Mouse (Mus musculus) forebrain, embryonic 12.5 days (tissue): ENCODE results near the gene Phactr1. TPM values are rescaled to one million over a fixed set of nuclear protein-coding genes. Genes with fewer than 3 reads are reported as not detected.
"Not testable (repeated sequence)": the region's sequence is repeated elsewhere in the genome, so short reads cannot be mapped to it uniquely, and the experiment has no call there.

Source experiments
- ATAC-seq: fragments of 200-750 bp; cut with Nextera tagmentation; 2 replicates; pipeline ENCODE4 v1.8.0; 2017; ENCODE audit warnings: moderate TSS enrichment; ENCODE audit not compliant: low FRiP score
- H3K27ac ChIP-seq: fragments of 300-500 bp; sonication (generic); 2 replicates; pipeline ENCODE4 v1.5.1; 2016; ENCODE audit warnings: mild to moderate bottlenecking
- H3K27me3 ChIP-seq: fragments of 300-500 bp; sonication (generic); 2 replicates; pipeline ENCODE4 v1.6.1; 2016; ENCODE audit warnings: mild to moderate bottlenecking
- H3K36me3 ChIP-seq: fragments of 300-500 bp; sonication (generic); replicated peaks from 2 replicates; pipeline ENCODE4 v1.6.1; 2016; ENCODE audit warnings: mild to moderate bottlenecking
- H3K4me1 ChIP-seq: fragments of 300-500 bp; sonication (generic); 2 replicates; pipeline ENCODE4 v1.6.1; 2016
- H3K4me2 ChIP-seq: fragments of 300-500 bp; sonication (generic); 2 replicates; pipeline ENCODE4 v1.6.1; 2016; ENCODE audit warnings: mild to moderate bottlenecking, moderate library complexity
- H3K4me3 ChIP-seq: fragments of 300-500 bp; sonication (generic); replicated peaks from 2 replicates; pipeline ENCODE4 v1.5.1; 2016; ENCODE audit warnings: mild to moderate bottlenecking
- H3K9ac ChIP-seq: fragments of 300-500 bp; sonication (generic); 2 replicates; pipeline ENCODE4 v1.6.1; 2016; ENCODE audit warnings: mild to moderate bottlenecking
- H3K9me3 ChIP-seq: fragments of 300-500 bp; sonication (generic); 2 replicates; pipeline ENCODE4 v1.6.1; 2016
- WGBS: fragments of 180-500 bp; shearing (Covaris S2); methylation state at CpG from one replicate; pipeline ENCODE4 v1.1.7; 2016; 5-methylcytosine and 5-hydroxymethylcytosine counted together
- polyA plus RNA-seq: library from polyadenylated mRNA; unstranded; fragments of >200 nt; fragmentation: Nextera tagmentation; extraction: Ambion mirVana; gene quantifications from 2 replicates; pipeline ENCODE4 v1.2.1, GENCODE M21; 2016

The Phactr1 gene
- polyA plus RNA-seq, 1 experiment from 2014 or later = 17.4 TPM

DNA sequence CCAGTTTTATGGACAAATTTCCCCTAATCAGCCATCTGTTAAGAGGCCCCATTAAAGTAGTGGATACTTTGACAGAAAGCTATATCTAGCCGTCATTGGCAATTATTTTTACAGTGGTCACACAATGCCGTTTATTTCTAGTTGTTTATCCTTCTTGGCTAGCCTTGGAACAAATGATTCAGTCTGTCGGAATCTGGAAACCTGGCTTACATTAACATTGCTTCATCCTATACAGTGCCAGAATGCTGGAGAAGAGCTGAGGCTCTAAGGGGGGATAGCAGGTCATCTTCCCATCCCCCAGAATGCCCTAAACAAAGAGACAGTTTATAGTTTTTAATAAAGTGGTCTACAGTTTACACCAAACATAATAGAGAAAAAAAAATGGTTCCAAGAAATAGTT is 257.4 kb downstream of the Phactr1 start:
- H3K4me3 ChIP-seq = no peak overlapping the region
- no peaks in the 10 kb centered on the region for H3K36me3 ChIP-seq
- no peaks in the 10 kb centered on the region for H3K27me3 ChIP-seq
- no peak for ATAC-seq
- no peak overlapping the region for H3K27ac ChIP-seq
- no peak overlapping the region for H3K9ac ChIP-seq
- peaks cover 3% of the 10 kb centered on the region; the same call in 1 of the 2 replicates for H3K9me3 ChIP-seq
- peaks cover 6% of the 10 kb centered on the region; the same call in 1 of the 2 replicates for H3K4me1 ChIP-seq
- 89% methylated on average over 3 of the region's 3 CpGs for WGBS
- H3K4me2 ChIP-seq = no peak overlapping the region

DNA sequence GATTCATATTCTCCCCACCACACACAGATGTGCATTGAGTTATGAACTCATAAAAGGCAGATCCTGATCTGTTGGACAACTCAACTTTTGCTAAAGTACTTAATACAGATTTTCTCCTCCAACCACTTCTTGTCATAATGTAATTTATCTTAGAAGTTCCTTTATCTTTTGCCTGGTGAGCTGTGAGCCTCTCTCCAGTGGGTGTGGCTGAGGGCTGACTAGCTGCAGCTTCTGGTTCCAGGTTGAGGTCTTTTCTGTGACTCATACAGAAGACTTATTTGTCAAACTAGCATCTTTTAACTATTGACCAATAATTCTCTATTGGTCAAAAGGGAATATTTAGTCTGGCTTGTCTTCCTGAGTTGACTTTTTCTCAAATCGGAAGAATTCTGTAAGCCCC is 257.9 kb downstream of the Phactr1 start:
- peaks cover 3% of the 10 kb centered on the region; the same call in 1 of the 2 replicates for H3K9me3 ChIP-seq
- no peak overlapping the region for H3K4me2 ChIP-seq
- no peak overlapping the region for H3K4me3 ChIP-seq
- H3K4me1 ChIP-seq = peaks cover 6% of the 10 kb centered on the region; the same call in 1 of the 2 replicates
- no peak overlapping the region for H3K27ac ChIP-seq
- WGBS = 94% methylated on average over 1 of the region's 1 CpGs
- no peak overlapping the region for H3K9ac ChIP-seq
- H3K27me3 ChIP-seq = no peaks in the 10 kb centered on the region
- H3K36me3 ChIP-seq = no peaks in the 10 kb centered on the region
- ATAC-seq = no peak

DNA sequence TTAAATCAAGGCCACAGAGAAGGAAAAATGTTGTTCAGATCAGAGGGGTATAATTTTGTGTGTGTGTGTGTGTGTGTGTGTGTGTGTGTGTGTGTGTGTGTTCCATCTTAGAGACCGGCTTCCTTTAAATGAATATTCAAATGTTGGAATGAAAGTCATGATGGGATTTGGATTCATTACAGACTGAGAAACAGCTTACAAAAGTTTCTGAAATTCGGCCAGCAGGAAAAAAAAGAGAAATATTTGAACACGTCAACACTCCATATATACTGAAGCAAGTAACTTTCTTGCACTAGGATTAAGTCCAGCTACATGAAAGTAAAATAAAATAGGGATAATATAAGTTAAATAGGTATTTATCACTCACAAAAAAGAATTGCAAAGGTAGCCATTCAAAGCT is 259.8 kb downstream of the Phactr1 start:
- H3K27me3 ChIP-seq = no peaks in the 10 kb centered on the region
- H3K4me1 ChIP-seq = no peaks in the 10 kb centered on the region
- no peak overlapping the region for H3K9ac ChIP-seq
- WGBS = 93% methylated on average over 3 of the region's 3 CpGs
- no peak overlapping the region for H3K4me3 ChIP-seq
- H3K27ac ChIP-seq = no peak overlapping the region
- no peak for ATAC-seq
- peaks cover 3% of the 10 kb centered on the region; the same call in 1 of the 2 replicates for H3K9me3 ChIP-seq
- H3K4me2 ChIP-seq = no peak overlapping the region
- no peaks in the 10 kb centered on the region for H3K36me3 ChIP-seq

DNA sequence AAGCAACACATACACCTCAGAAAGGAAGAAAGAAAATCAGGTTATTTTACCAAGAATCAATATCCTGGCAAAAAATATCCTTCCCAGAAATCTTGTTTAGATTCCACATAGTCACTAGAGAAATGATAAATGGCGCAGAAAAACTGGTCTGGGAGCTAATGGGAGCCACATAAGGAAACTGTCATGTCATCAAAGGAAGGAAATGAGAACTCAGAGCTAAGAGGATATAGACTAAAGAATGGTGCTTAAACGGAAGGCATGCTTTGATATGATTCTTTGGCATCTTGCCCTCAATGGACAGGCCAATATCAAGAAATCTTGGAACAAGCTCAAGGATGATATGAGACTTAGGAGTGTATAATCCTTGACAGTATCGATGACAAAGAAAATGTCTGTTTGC is 263.7 kb downstream of the Phactr1 start:
- H3K27ac ChIP-seq = no peak overlapping the region
- H3K9me3 ChIP-seq = peaks cover 3% of the 10 kb centered on the region; the same call in 1 of the 2 replicates
- 85% methylated on average over 3 of the region's 3 CpGs for WGBS
- no peaks in the 10 kb centered on the region for H3K27me3 ChIP-seq
- no peak overlapping the region for H3K9ac ChIP-seq
- H3K4me3 ChIP-seq = no peak overlapping the region
- H3K4me1 ChIP-seq = no peaks in the 10 kb centered on the region
- ATAC-seq = no peak
- no peaks in the 10 kb centered on the region for H3K36me3 ChIP-seq
- H3K4me2 ChIP-seq = no peak overlapping the region

DNA sequence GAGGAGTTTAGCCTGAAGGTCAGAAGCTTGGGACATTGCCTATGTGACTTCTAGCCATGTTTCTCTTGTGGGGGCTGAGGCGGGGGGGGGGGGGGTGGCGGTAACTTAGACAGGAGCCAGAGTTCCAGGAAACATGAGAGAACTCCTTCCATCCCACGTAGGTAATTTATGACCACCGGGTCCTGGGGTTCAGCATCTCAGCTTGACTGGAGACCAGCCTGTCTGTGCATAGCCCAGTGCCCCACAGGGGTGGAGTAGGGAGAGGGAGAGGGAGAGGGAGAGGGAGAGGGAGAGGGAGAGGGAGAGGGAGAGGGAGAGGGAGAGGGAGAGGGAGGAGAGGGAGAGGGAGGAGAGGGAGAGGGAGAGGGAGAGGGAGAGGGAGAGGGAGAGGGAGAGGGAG is 264.8 kb downstream of the Phactr1 start:
- 66% methylated on average over 3 of the region's 4 CpGs for WGBS
- H3K27me3 ChIP-seq, H3K4me2 ChIP-seq, H3K4me1 ChIP-seq, H3K4me3 ChIP-seq, H3K9ac ChIP-seq, H3K27ac ChIP-seq, ATAC-seq, H3K36me3 ChIP-seq, H3K9me3 ChIP-seq: not testable (repeated sequence)

DNA sequence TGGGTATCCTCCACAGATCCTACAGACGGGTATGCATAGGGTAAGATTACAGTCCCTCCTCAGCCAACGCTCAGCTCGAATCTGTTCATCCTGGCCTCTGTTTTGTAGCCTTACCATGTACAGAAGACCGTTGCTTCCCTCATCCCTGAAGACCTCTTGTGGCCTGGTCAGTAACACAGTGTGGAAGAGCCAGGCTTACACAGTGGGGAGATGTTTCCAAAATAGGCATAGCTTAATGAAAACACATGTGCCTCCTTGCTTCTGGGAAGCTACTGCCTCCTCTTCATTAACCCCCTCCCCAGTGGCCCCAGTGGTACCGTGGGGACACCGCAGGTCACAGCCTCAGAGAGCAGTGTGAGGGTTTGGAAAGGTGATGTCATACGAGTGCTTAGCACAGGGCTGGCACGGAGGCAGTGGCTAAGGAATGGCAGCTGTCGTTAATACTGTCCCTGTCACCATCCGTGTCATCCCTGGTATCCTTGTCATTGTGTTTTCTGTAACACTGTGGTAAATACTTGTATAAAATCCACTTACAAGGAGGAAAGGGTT is 268.4 kb downstream of the Phactr1 start:
- Histone ChIP-seq H3K27ac (no peak overlapping the region), H3K4me2 (no peak overlapping the region), H3K9ac (no peak overlapping the region), H3K36me3 (no peaks in the 10 kb centered on the region), H3K27me3 (no peaks in the 10 kb centered on the region), H3K4me3 (no peak overlapping the region), H3K4me1 (no peaks in the 10 kb centered on the region), H3K9me3 (no peaks in the 10 kb centered on the region)
- no peak for ATAC-seq
- WGBS = 81% methylated on average over 10 of the region's 10 CpGs

DNA sequence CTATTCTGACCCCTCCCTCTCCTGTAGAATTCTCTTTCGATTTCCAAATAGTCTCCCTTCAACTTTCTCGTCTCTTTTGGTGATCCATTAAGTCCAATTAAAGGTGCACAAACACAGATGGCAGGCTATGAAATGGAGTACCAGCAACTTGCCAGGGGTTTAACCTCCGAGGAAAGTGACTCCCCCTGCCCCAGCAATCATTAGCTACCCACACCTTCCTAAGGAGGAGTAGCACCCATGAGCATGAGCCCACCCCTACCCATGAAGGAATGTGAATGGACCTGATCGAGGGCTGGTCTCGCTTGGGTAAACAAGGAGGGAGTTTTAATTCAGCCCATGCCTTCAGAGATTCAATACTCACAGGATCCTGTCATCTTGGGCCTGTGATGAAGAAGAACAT is 268.9 kb downstream of the Phactr1 start:
- no peaks in the 10 kb centered on the region for H3K36me3 ChIP-seq
- WGBS = 72% methylated on average over 5 of the region's 5 CpGs
- no peak overlapping the region for H3K4me3 ChIP-seq
- ATAC-seq = no peak
- no peaks in the 10 kb centered on the region for H3K4me1 ChIP-seq
- no peaks in the 10 kb centered on the region for H3K9me3 ChIP-seq
- H3K4me2 ChIP-seq = no peak overlapping the region
- H3K9ac ChIP-seq = no peak overlapping the region
- H3K27me3 ChIP-seq = no peaks in the 10 kb centered on the region
- H3K27ac ChIP-seq = no peak overlapping the region

DNA sequence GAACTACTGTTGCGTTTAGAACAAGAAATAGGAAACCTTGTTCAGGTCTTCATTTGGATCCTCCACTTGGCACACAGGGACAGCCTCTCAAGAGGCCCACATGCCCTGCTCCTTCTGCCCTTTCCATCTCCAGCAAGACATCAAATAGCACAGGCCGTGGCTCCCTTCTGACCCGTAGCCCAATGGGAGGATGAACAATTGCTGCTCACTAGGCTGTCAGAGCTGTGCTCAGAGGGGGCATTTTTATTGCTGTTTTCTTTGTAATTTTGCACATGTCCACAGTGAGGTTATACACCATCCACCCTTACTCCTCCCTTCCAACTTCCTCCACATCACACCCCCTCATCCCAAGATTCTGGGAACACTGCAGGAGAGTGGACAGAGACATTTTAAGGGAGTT is 269.6 kb downstream of the Phactr1 start:
- no peak for ATAC-seq
- 94% methylated on average over 3 of the region's 3 CpGs for WGBS

DNA sequence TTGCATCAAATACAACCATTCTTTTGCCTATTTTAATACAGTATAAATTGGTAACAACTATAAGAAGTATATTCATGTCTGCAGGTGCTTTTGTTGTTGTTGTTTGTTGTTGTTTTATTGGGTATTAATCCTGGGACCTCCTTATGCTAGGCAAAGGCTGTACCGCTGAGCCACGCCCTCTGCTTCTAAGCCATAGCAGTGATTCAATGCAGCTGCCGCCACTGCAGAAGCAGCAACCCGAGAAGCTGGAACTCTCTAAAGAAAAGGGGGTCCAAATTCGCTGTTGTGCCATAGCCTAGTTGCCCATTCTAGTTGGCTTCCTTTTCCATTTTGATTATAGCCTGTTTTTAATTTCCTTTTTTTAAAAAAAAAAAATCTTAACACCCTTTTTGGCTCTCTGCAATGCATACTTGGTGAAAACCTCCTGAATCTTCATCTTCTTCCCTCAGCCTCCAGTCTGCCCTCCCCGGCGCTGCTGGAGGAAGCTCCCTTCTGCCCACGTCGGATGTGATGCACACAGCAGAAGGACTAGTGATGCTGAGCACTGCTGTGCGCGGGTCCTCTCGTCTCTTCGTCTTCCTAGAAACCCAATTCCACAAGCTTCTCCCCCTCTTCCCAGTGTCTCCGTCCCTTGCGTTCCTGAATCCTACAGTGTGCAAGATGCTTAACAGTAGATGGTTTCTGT is 271.8 kb downstream of the Phactr1 start:
- H3K4me2 ChIP-seq = no peak overlapping the region
- no peak for ATAC-seq
- WGBS = 74% methylated on average over 15 of the region's 15 CpGs

More for the DNA sequence above, 269.6 kb downstream of the Phactr1 start:
- H3K27ac ChIP-seq = no peak overlapping the region
- no peaks in the 10 kb centered on the region for H3K9me3 ChIP-seq
- H3K4me3 ChIP-seq = no peak overlapping the region
- H3K4me2 ChIP-seq = no peak overlapping the region
- no peaks in the 10 kb centered on the region for H3K36me3 ChIP-seq
- no peaks in the 10 kb centered on the region for H3K27me3 ChIP-seq
- no peaks in the 10 kb centered on the region for H3K4me1 ChIP-seq
- H3K9ac ChIP-seq = no peak overlapping the region

DNA sequence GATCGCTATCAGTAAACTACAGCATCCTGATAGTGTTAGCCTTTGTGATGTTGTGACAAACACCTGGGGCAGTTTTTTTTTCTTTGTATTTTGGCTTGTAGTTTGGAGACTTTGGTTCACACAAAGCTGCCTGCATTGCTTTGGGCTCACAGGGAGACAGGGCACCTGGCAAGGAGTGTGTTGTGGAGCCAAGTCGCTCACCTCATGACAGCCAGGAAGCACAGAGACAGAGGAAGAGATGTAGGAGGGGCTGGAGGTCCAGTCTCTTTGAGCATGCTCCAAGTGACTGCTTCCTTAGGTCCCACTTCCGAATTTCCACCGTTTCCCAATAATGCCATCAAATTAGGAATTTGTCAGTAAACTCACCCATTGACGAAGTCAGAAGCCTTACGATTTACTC is 272.6 kb downstream of the Phactr1 start:
- Histone ChIP-seq H3K27ac (no peak overlapping the region), H3K4me2 (no peak overlapping the region), H3K36me3 (no peaks in the 10 kb centered on the region), H3K27me3 (no peaks in the 10 kb centered on the region), H3K9me3 (no peaks in the 10 kb centered on the region), H3K4me3 (no peak overlapping the region), H3K9ac (no peak overlapping the region), H3K4me1 (no peaks in the 10 kb centered on the region)
- 97% methylated on average over 6 of the region's 6 CpGs for WGBS
- ATAC-seq = no peak

More for the DNA sequence above, 271.8 kb downstream of the Phactr1 start:
- no peak overlapping the region for H3K27ac ChIP-seq
- no peaks in the 10 kb centered on the region for H3K9me3 ChIP-seq
- no peaks in the 10 kb centered on the region for H3K4me1 ChIP-seq
- H3K9ac ChIP-seq = no peak overlapping the region
- no peak overlapping the region for H3K4me3 ChIP-seq
- no peaks in the 10 kb centered on the region for H3K27me3 ChIP-seq
- H3K36me3 ChIP-seq = no peaks in the 10 kb centered on the region

DNA sequence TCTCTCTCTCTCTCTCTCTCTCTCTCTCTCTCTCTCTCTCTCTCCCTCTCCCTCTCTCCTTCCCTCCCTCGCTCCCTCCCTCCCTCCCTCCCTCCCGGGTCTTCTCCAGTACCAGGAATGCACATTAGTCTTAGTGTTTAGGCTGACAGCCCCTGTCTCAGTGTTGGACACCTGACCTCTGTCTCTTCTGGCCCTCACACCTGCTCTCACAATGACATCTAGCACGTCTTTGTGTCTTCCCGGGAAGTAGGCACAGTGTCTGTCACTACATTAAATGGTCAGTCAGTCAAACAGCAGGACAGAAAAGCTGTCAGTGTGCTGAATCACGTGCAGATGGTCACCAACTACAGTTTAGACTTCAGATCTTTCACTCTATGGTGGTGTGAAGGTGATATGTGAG is 273.7 kb downstream of the Phactr1 start:
- H3K27ac ChIP-seq = no peak overlapping the region
- H3K27me3 ChIP-seq = no peaks in the 10 kb centered on the region
- H3K4me3 ChIP-seq = no peak overlapping the region
- H3K4me1 ChIP-seq = no peaks in the 10 kb centered on the region
- H3K4me2 ChIP-seq = no peak overlapping the region
- no peak for ATAC-seq
- WGBS = 74% methylated on average over 5 of the region's 5 CpGs
- H3K36me3 ChIP-seq = no peaks in the 10 kb centered on the region
- no peaks in the 10 kb centered on the region for H3K9me3 ChIP-seq
- no peak overlapping the region for H3K9ac ChIP-seq

DNA sequence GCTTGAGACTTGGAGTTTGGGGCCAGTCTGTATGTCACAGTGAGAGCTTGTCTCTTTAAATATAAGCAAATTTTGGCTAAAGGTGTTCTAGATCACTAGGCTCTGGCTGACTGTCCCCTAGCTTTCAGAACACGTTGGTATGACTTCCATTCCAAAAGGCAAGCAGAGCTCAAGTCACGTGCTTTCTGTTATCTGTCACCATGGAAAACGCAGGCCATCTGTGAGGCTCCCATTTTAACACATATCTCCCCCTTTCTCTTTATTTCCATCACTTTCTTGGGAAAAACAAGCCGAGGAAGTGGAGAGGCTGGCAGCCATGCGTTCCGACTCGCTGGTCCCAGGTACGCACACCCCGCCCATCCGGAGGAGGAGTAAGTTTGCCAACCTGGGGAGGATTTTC is 275.9 kb downstream of the Phactr1 start:
- no peak overlapping the region for H3K4me3 ChIP-seq
- H3K27me3 ChIP-seq = no peaks in the 10 kb centered on the region
- no peak overlapping the region for H3K4me2 ChIP-seq
- 82% methylated on average over 10 of the region's 10 CpGs for WGBS
- no peak overlapping the region for H3K9ac ChIP-seq
- no peaks in the 10 kb centered on the region for H3K4me1 ChIP-seq
- ATAC-seq = no peak
- no peaks in the 10 kb centered on the region for H3K36me3 ChIP-seq
- H3K27ac ChIP-seq = no peak overlapping the region
- no peaks in the 10 kb centered on the region for H3K9me3 ChIP-seq

DNA sequence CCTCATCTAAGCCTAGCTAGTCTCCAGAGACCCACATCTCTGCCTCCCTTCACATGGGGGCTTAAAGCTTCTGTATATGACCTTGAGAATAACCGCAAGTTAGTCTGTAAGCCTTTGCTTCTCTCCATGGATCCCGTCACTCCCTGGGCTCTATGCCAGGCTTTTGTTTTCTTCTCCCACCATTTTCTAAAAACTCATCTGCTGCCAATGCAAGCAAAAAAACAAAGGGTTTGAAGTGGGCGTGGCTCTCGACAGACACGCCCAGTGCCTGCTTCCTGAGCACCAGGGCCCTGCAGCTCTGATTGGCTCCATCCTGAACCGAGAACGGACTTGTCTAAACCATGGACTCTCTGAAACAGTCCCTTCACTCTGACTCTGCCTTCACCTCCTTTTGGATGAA is 277.4 kb downstream of the Phactr1 start:
- H3K4me2 ChIP-seq = no peak overlapping the region
- no peak overlapping the region for H3K9ac ChIP-seq
- 75% methylated on average over 7 of the region's 7 CpGs for WGBS
- H3K27me3 ChIP-seq = no peaks in the 10 kb centered on the region
- no peaks in the 10 kb centered on the region for H3K9me3 ChIP-seq
- H3K27ac ChIP-seq = no peak overlapping the region
- ATAC-seq = no peak
- H3K4me3 ChIP-seq = no peak overlapping the region
- H3K36me3 ChIP-seq = no peaks in the 10 kb centered on the region
- no peaks in the 10 kb centered on the region for H3K4me1 ChIP-seq
